Mouse (Mus musculus) layer of hippocampus, adult 9-11 months (tissue): ENCODE results near the gene Efcab6.

ENCODE experiments used
- DNase-seq: peaks from one replicate; pipeline ENCODE4 v3.0.0; 2022

Gene Efcab6

GRCm38 (mm10) chr15:83870936-83871335 is 194.2 kb downstream of the Efcab6 start:
- DNase-seq = no peak

- no peak for DNase-seq
These were observed 199.6 kb downstream of the Efcab6 start for GRCm38 (mm10) chr15:83865626-83866025.

- DNase-seq = peak; percentile 60
These were observed 208.1 kb downstream of the Efcab6 start for GRCm38 (mm10) chr15:83857129-83857528.

GRCm38 (mm10) chr15:83853400-83853811 is 211.8 kb downstream of the Efcab6 start:
- DNase-seq = peak; percentile 73

- no peak for DNase-seq
These were observed 217.0 kb downstream of the Efcab6 start for GRCm38 (mm10) chr15:83848193-83848592.

GRCm38 (mm10) chr15:83847512-83847911 is 217.7 kb downstream of the Efcab6 start:
- DNase-seq = peak; percentile 47

GRCm38 (mm10) chr15:83846592-83846991 is 218.6 kb downstream of the Efcab6 start:
- no peak for DNase-seq

- DNase-seq = no peak
These were observed 219.4 kb downstream of the Efcab6 start for GRCm38 (mm10) chr15:83845734-83846133.

GRCm38 (mm10) chr15:83842915-83843789 is 222.0 kb downstream of the Efcab6 start:
- DNase-seq = no peak

GRCm38 (mm10) chr15:83842419-83842818 is 222.8 kb downstream of the Efcab6 start:
- DNase-seq = no peak

- peak; percentile 54 for DNase-seq
These were observed 224.0 kb downstream of the Efcab6 start for GRCm38 (mm10) chr15:83840950-83841719.

- DNase-seq = no peak
These were observed 232.9 kb downstream of the Efcab6 start for GRCm38 (mm10) chr15:83832265-83832664.

GRCm38 (mm10) chr15:83829226-83829625 is 236.0 kb downstream of the Efcab6 start:
- no peak for DNase-seq

GRCm38 (mm10) chr15:83828011-83828410 is 237.2 kb downstream of the Efcab6 start:
- DNase-seq = peak; percentile 71
